Mouse (Mus musculus): ENCODE results near the gene Afm.
A peak's percentile ranks its signal among the peaks of the same experiment; 100 is the strongest.

Afm gene

DNA sequence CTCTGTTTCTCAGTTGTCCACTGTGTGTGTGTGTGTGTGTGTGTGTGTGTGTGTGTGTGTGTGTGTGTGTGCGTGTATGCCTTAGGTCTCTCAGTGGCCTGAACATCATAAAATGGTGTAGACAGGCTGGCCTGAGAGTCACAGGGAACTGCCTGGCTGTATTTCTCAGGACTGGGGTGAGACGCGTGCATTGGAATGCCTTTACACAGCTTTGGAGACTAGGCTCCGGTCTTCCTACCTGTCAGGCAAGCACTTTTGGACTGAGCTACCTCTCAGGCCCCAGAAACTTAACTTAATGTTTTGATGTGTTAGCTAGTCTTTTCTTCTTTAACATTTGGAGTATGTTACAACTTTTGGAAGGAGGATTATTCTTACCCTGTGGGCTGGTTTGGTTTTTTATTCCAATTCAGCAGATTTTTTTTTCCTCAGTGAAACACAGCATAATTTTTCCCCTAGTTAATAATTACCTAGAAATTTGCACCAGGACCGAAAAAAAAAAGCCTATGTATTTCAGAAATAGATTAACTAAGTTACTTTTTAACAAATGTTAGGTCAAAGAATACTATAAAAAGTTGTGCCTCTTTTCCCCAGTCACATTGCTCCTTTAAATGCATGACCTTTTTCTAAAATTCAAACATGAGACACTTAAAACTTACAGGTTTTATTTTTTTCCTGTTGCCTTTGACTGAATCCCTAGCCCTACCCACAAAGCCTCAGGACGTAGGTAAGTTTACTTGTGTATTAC lies at the start of gene Afm:
Gene Afm, plus strand, starts transcription at position 577 of the 745 bp plus-strand sequence.
- peak; percentile 30 for DNase-seq

DNA sequence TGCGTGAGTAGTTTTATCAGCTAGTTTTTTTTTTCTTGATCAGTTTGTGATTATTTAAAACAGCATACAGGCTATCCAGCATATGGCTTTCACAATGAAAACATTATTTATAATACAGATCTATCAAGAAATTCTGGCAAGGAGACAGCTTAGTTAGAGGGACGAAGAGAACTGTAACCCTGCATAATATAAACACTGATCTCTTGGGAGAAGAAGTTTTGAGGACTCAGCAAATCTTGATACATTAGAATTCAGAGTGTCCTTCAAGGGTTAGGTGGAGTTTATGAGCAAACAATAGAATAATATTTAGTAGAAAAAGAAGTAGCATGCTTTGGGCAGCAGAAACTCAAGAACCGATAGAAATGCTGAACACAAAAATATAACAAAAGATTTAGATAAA lies 47.9 kb upstream of the Afm start:
- DNase-seq = no peak

DNA sequence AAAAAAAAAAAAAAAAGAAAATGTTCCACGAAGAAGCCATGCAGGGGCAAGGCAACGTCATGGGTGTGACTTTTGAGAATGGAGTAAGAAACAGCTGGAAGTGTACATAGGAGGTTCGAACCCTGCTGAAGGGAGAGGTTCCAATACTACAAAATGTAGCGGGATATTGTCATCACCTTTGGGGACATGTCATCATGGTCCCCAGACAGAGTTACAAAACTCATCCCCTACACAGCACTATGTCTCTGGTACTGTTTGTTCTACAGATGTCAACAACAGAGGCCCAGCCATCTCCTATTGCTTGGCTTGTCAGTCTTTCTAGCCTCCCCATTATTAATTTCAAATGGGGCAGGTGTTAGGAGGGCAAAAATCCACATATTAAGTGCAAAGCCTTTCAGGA lies 44.8 kb upstream of the Afm start:
- DNase-seq = no peak

DNA sequence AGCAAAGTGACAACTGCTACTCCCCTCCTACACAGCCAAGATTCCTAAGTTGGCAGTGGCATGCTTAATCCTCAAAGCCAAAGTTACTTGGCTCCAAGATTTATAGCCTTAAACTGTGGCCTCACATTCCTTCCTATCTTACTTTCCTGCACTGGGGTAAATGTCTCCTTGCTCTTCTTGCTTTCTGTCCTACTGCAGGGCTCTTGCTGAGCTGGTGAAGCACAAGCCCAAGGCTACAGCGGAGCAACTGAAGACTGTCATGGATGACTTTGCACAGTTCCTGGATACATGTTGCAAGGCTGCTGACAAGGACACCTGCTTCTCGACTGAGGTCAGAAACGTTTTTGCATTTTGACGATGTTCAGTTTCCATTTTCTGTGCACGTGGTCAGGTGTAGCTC lies 44.4 kb upstream of the Afm start:
- DNase-seq = no peak

DNA sequence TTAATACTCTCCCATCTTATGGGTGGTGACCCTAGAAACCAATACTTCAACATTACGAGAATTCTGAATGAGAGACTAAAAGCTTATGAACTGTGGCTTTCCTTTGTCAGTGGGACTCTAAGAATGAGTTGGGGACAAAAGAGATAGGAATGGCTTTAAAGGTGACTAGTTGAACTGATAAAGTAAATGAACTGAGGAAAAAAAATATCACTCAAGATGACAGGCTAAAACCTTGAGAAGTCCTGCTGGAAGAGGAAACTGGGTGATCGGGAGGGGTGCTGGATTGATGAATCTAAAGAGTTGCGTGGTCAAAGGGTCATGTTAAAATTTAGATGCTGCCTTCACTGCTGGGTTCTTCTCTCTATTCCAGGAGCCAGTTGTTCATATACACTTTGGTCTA lies 42.0 kb upstream of the Afm start:
- DNase-seq = no peak

DNA sequence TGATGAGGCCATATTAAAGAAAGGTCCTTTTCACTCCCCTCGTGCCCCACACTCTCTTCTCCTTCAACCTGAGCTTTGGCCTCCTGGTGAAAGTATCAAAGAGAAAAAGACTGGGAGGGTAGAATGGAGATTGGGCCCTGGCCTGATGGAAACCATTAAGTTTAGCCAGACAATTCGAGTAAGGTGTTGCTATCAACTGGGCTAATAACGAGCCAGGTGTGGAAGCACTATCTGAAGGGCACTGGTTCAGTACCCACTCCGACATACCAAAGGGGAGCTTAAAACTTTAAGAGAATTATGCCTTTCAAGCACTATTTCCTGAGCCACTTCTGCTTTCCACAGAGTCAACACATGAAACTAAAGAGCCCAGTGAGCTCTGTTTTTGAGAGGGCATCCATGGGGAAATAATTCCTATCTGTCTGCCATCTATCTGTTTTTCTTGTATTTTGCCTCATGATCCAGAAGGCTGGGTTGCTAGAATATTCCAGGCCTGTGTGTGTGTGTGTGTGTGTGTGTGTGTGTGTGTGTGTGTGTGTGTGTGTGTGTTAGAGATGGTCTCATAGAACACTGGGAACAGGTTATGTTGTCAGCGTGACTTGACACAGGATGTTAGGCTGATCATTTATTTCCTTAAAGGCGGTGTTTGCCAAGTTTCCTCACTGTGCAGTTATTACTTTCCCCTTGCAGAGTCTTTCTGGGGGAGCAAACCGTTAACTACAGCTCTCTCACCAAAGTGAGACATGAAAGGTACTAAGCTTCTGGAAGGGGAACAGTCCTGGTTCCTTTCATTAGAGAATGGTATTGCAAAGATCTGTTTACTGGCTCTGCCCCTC lies 41.2 kb upstream of the Afm start:
- no peak for DNase-seq

DNA sequence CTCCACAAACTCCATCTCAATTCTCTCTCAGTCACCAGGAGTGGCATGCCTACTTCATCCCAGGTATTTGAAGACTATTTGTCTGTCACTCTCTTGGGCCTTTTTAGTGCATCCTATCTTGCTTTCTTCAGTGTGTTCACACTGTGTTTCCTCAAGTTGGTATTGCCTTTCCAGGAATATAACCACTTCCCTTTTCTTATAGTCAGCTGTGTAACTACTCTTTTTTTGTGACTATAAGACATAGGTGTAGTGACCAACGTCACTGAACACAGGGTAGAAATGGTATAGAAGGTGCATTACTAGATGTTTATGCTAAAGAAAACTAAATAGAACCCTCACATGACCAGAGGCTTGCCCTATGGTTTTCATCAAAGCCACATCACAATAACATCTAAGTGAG lies 39.8 kb upstream of the Afm start:
- DNase-seq = no peak

DNA sequence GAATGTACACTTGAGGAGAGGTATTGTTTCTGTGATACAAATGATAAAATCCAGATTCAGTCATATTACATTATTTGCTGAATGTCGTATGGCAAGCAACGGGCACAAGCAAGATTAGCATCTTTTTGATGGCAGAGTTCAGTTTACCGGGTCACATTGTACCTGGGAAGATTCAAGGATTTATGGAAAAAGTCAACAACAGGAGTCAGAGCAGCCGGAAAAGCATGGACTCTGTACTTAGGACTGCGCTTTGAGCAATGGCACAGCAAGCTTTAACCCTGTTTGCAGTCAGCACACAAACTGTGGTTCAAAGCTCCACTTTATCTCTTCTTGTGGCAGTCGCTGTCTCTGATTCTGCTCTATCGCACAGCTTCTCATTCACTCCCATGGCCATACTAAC lies 33.1 kb upstream of the Afm start:
- DNase-seq = no peak

DNA sequence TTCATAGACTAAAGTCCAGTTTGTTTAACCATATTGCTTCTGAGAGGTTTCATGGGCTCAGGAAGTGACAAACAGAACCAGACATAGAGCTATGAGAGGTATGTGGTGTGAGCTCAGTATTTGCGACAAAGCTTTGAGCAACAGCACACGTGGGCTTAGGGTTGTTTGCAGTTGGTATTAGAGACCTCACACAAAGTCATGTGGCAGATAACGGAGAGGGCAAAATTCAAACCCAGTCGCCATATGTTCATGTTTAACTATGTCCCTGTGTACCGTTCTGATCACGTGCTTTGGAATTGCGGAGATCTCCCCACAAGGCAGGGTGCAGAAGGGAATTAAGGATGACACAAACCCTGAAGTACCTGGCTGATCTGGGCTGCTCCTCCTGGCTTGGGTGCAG lies 30.4 kb upstream of the Afm start:
- DNase-seq = no peak

DNA sequence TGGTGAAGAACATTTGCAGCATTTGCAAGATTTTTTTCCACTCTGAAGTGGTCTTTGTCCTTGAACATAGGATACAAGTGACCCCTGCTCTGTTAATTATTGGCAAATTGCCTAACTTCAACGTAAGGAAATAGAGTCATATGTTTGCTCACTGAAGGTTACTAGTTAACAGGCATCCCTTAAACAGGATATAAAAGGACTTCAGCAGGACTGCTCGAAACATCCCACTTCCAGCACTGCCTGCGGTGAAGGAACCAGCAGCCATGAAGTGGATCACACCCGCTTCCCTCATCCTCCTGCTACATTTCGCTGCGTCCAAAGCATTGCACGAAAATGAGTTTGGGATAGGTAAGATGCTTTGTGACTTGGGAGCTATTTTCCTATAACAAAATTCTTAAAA lies 28.2 kb upstream of the Afm start, which contains the start of gene Afp:
Gene Afp, plus strand, starts transcription at position 220 of the 400 bp plus-strand sequence.
- DNase-seq = no peak

DNA sequence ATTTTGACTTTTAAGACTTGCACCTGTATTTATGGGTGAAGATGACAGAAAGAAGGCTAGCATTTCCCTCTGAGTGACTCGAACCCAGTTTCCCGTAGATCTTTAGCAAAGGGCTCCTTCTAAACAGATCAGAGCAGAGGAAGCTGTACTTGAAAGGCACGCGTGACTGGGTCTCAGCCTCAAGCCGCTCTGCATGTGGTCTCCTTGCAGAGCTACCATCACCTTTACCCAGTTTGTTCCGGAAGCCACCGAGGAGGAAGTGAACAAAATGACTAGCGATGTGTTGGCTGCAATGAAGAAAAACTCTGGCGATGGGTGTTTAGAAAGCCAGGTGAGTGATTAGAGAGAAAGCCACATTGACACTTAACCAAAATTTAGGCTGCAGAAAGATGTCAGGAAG lies 26.3 kb upstream of the Afm start:
- DNase-seq = peak; percentile 16

DNA sequence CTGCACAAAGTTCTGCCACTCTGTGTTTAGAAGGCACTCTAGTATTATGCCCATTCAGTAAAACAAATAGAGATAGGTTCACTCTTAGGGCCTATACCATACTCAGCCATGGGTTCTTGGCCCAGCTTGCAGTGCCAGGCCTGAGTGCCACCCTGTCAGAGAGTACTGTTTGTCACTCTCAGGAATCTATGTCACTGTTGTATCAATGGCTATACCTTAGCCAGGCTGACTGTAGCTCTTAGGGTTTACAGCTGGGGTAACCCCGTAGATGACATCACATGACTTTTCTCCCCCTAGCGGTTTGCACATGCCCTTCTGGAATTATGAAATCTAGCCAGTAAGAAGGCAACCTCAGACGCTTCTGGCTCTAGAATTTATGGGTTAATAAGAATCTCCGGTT lies 24.4 kb upstream of the Afm start:
- DNase-seq = no peak

DNA sequence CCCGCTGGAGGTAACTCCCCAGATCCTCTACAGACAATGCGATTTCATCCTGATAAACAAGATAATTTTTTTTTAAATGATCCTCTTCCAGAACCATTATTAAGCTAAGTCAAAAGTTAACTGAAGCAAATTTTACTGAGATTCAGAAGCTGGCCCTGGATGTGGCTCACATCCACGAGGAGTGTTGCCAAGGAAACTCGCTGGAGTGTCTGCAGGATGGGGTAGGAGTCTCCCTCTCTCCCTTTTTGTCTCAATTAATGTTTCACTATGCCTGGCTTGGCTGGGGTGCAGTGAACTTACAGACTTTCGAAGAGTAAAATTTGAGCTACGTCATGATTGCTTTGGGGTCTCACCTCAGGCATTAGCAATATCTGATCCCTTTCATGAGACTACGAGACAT lies 19.2 kb upstream of the Afm start:
- DNase-seq = no peak

DNA sequence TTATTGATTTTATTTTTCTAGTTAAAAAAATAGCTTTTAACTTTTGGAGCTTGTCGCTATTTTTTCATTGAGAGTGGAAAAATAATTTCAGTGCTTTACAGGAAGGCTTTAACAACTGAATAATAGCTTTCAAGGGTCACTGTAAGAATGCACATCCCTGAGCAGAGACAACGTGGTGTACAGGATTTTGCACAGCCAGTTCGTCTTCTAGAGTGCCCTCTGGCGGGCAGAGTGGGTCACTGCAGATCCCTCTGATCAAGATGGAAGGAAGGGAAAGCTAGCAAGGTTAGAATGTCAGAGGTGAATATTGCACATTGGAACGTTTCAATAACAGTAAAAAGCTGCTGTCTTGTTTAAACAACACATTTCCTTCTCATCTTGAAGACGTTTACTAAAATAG lies 18.0 kb upstream of the Afm start:
- DNase-seq = peak; percentile 86

DNA sequence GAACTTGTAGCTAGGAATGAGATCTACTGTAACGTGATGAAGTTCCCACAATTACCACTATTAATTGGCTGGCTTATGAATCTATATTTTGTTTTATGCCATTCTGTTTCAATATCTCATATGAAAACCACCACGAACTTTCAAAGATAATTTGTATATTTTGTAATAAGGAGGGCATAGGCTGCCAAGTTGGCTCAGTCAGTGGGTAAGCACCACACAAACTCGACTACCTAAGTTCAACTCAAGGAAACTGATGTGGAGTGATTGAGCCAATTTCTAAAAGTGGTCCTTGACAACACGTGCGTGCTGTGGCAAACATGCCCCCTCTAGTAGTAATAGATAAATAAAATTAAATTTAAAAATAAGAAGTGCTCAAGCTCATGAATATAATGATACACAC lies 17.0 kb upstream of the Afm start:
- DNase-seq = no peak

DNA sequence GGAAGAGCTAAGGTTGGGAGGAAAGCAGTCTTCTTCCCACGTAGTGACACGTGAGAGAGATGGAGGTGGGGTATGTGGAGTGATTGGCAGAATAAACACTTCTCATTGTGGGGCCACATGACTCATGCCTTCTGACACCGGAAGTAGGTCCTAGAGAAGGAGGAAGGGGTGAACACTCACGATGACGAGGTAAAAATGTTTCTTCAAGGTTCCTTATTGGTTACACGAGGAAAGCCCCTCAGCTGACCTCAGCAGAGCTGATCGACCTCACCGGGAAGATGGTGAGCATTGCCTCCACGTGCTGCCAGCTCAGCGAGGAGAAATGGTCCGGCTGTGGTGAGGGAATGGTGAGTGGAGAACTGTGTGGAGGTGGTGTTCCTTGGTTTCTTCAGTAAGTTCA lies 14.0 kb upstream of the Afm start:
- no peak for DNase-seq

DNA sequence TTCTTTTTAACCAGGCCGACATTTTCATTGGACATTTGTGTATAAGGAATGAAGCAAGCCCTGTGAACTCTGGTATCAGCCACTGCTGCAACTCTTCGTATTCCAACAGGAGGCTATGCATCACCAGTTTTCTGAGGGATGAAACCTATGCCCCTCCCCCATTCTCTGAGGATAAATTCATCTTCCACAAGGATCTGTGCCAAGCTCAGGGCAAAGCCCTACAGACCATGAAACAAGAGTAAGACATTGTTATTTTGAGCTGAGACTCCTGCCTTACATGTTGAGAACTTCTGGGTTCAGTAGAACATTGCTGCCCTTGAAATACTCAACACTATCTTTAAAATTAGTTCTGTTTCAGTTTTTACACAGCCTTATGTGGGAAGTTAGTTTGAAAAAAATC lies 12.2 kb upstream of the Afm start:
- no peak for DNase-seq

DNA sequence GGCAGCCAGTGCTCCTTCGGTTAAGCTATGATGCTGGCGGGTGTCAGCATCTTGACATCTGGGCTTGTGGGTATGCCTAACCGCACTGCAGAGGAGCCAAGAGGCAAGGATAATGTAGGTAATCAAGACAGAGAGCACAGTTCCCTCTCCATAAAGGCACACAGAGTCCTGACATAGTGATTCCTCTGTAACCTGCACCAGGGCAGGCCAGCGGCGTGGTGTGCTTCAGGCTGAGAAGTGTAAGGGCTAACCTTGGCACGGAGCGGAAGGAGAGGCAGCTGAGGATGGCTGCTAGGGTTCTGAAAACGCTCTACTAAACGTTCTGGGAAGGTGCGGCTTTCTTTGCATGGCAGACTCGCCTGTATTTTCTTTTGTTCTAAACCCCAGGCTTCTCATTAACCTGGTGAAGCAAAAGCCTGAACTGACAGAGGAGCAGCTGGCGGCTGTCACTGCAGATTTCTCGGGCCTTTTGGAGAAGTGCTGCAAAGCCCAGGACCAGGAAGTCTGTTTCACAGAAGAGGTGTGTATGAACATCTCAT lies 11.3 kb upstream of the Afm start:
- DNase-seq = no peak

DNA sequence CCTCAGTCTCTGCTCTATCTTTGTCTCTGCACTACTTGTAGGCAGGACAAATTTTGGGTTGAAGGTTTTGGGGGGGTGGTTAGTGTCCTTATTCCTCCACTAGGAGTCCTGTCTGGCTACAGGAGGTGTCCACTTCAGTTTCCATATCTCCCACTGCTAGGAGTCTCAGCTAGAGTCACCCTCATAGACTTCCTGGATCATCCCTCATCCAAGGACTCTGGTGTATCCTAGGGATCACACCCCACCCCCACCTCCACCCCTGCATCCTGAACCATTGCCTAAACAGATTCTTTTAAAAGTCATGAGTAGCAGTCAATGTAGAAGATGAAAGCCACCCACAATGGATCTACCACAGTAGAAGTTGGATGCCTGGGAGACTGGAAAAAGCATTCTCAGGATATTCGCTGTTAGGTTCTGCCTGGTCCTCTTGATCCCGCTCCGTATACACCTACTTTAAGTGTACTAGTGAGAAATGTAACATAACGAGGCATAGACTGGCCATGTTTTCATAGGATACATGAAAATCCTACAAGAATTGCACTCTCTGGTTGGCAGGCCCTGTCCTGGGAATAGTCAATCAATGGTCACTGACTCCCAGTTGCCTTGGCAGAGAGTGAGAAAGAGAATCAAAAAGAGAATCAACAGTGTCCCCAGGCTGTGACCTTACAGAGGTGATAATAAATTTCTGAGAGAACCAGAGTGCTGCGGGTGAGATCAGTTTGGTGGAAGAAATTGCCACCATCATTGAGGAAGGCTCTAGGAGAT lies 8.7 kb upstream of the Afm start:
- DNase-seq = no peak

DNA sequence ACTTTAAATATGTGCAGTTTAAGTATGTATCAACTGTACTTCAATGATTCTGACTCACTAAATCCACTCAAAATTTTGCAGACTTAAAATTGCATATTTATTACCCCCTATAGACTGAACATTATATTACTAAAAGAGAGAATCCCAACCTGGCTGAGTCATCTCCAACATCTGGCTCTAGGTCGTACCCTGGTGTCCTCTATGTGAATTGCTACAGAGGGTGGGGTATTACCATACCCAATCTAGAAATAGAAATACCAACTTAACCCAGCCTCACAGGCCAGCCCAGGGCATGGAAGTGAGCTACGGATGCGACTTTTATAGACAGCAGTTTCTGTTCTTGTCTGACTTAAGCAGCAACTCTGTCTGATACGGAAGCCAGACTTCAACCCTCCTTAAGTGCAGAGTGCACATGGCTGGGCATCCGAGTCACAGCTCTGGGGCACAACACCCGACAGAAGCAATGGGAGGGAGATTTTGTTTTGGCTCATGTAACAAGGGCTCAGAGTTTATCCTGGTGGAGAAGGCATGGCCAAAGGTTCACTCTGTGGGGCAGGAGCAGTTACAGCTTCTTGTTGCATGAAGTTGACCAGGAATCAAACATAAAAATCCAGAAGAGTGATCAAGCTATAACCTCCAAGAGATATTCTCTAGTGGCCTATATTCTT lies 6.3 kb upstream of the Afm start:
- peak; percentile 16 for DNase-seq

DNA sequence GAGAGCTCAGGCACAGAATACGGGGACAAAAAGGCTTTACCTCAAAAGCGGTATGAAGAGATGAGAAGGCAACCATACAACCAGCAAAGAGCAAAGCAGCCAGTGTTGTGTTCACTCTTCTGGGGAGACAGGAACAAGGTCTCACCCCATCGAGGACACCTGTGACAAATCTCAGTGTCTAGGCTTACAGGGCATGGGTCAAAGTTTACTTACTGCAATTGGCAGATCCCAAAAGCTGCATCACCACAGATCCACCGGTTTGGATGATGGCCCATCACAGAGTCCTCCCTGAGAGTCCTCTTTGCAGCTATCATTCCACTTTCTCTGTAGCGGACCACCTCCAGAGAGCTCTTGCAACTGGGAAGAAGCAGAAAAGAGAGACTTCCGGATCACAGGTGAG lies 3.2 kb upstream of the Afm start:
- DNase-seq = no peak

DNA sequence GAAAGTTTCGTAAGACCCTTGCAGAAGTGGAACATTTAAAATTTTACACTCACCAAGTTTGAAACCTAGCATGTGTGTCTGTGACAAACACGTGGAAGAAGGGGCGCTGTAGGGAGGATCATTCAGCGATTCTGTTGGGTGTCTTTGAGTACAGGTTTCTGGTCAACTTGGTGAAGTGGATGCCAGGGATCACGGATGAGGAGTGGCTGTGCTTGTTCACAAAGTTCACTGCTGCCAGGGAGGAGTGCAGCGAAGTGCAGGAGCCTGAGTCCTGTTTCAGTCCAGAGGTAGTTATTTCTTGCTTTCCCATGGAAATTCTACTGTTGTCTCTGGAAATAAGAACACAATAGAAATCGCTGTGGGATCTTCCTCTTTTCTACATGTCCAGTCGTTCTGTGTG lies 32.5 kb downstream of the Afm start:
- no peak for DNase-seq

DNA sequence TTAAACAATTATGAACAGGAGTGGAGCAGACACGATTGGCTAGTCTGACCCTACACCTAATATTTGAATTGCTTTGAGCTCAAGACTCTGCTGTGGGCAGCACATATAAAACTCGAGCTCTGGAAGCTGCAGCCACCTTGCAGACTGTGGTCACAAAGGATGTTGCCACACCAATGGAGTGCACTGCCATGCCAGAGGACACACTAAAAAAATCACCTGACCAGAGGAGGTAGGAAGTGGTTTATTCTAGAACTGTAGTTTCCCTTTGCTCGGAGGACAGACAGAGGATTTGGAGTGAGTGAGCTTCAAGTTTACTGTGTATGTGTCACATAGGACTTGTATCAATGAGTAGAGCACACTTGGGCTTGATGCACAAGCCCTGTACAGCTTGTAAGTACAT lies 37.3 kb downstream of the Afm start:
- no peak for DNase-seq

All from kidney, postnatal 10 days (tissue).